In the genomic region with DNA sequence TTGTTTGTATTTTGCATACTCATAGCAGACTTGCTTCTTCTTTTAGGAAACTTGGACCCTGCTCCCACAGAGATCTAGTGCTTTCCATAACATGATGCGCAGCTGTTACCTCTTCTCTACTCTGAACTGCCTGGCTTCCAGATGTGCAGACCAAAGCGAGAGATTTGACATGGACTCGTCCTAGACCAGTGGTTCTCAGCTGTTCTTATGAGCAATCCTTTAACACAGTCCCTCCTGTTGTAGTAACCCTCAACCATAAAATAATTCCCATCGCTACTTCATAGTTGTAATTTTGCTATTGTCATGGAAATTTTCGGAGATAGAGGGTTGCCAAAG, we compare ENCODE assay signal across 8 mouse cellular contexts.
DNase-seq lines count a peak whose midpoint lies in the region; ATAC-seq and TF ChIP-seq lines count a peak whose summit lies in the region.

No protein-coding gene starts in this region.

- no peak overlapping the region for H3K27ac ChIP-seq in neural tube, embryonic 11.5 days (ENCODE audit: low read depth, low read length)
- H3K27ac ChIP-seq in liver, embryonic 14.5 days = no peak overlapping the region

- H3K4me1 ChIP-seq in neural tube, embryonic 11.5 days (ENCODE audit: control insufficient read depth, insufficient read depth, low read length) = 0 out of 2 replicates have a peak, but pooled peaks cover 6% of the 10 kb centered on the region
- peaks cover 0 to 4% of the 10 kb centered on the region in 2 experiments; a peak in 2 of 4 replicates for H3K4me1 ChIP-seq in liver, embryonic 14.5 days (replicated peaks; ENCODE audit: control insufficient read depth in 2 of 2, insufficient read depth in 2 of 2, low read length in 1 of 2)

- peak overlapping the region; percentile 43 for H3K4me3 ChIP-seq in neural tube, embryonic 11.5 days (ENCODE audit: low read depth, low read length)
- H3K4me3 ChIP-seq in liver, embryonic 14.5 days (ENCODE audit: insufficient read depth in 1 of 2, low read depth in 2 of 2, low read length in 2 of 2) = peak overlapping the region in 1 of 2 experiments; percentile 30; a peak in 1 of 4 replicates

- 0 out of 2 replicates have a peak, but pooled peaks have one; percentile 4 for ATAC-seq in neural tube, embryonic 11.5 days (ENCODE audit: insufficient read depth, low FRiP score, low TSS enrichment)
- ATAC-seq in liver, embryonic 14.5 days (ENCODE audit: insufficient read depth) = no peak
- ATAC-seq in granulocyte monocyte progenitor cell, adult 5-6 weeks (replicated peaks; ENCODE audit: poor library complexity, severe bottlenecking) = no peak

- peak overlapping the region; percentile 59; the same call in 1 of the 2 replicates for H3K9ac ChIP-seq in neural tube, embryonic 11.5 days (ENCODE audit: low read length)
- H3K9ac ChIP-seq in liver, embryonic 14.5 days (replicated peaks) = no peak overlapping the region

- 41% methylated on average over 5 of the region's 5 CpGs for WGBS in neural tube, embryonic 11.5 days
- WGBS in liver, embryonic 14.5 days (ENCODE audit: insufficient replicate concordance) = 52% methylated on average over 5 of the region's 5 CpGs

- H3K27me3 ChIP-seq in neural tube, embryonic 11.5 days (ENCODE audit: control insufficient read depth, insufficient read depth, low read length) = no peaks in the 10 kb centered on the region
- H3K27me3 ChIP-seq in liver, embryonic 14.5 days (ENCODE audit: control insufficient read depth, insufficient read depth, low read length) = peaks cover 30% of the 10 kb centered on the region

- TF ChIP-seq EP300 in liver, embryonic 14.5 days (IDR thresholded peaks at IDR 0.05; ENCODE audit: low read depth) = no peak

- no peaks in the 10 kb centered on the region for H3K36me3 ChIP-seq in neural tube, embryonic 11.5 days (ENCODE audit: control insufficient read depth, insufficient read depth, low read length)
- no peaks in the 10 kb centered on the region for H3K36me3 ChIP-seq in liver, embryonic 14.5 days (replicated peaks; ENCODE audit: control insufficient read depth, insufficient read depth, low read depth)

- H3K4me2 ChIP-seq in neural tube, embryonic 11.5 days (ENCODE audit: low read depth) = peak overlapping the region; percentile 75
- H3K4me2 ChIP-seq in liver, embryonic 14.5 days (ENCODE audit: low read depth) = peak overlapping the region; percentile 61

- H3K9me3 ChIP-seq in neural tube, embryonic 11.5 days (ENCODE audit: control insufficient read depth, low read length) = no peaks in the 10 kb centered on the region
- no peaks in the 10 kb centered on the region for H3K9me3 ChIP-seq in liver, embryonic 14.5 days (ENCODE audit: control insufficient read depth, low read length)

- TF ChIP-seq CTCF in liver, embryonic 14.5 days (IDR thresholded peaks at IDR 0.05; ENCODE audit: low read depth) = no peak

- peak; percentile 30 for DNase-seq in embryo, embryonic 11 days
- no peak for DNase-seq in embryo, embryonic 9.5 days (ENCODE audit: extremely low spot score)
- no peak for DNase-seq in neural tube, embryonic 11.5 days (ENCODE audit: low spot score)
- DNase-seq in neural tube, embryonic 10.5 days (ENCODE audit: extremely low spot score, low spot score) = no peak
- DNase-seq in liver, embryonic 14.5 days (ENCODE audit: low read depth in 3 of 3, low spot score in 3 of 3) = no peak
- DNase-seq in B cell, adult 2 months = no peak
- no peak for DNase-seq in kidney, postnatal 14 days
